Mouse (Mus musculus): ENCODE measurements around the gene Rmi2. TPM values are rescaled to one million over a fixed set of nuclear protein-coding genes. Genes with fewer than 3 reads are reported as not detected.

Gene Rmi2
- polyA plus RNA-seq, 1 experiment from 2014 or later = 0.31 TPM

Other genes starting within 250 kb of the Rmi2 start
- 3.4 and 3.9 TPM in 2 replicates for gene Socs1, start 49.5 kb upstream of the Rmi2 start, polyA plus RNA-seq (2015; fragmentation: Nextera tagmentation; extraction: Ambion mirVana)
- gene Tnp2, start 46.4 kb upstream of the Rmi2 start, polyA plus RNA-seq (2015; fragmentation: Nextera tagmentation; extraction: Ambion mirVana) = not detected in 2 replicates
- gene Prm3, start 44.1 kb upstream of the Rmi2 start, polyA plus RNA-seq (2015; fragmentation: Nextera tagmentation; extraction: Ambion mirVana) = not detected in 2 replicates
- not detected in 2 replicates for gene Prm2, start 38.9 kb upstream of the Rmi2 start, polyA plus RNA-seq (2015; fragmentation: Nextera tagmentation; extraction: Ambion mirVana)
- gene Prm1, start 29.2 kb upstream of the Rmi2 start, polyA plus RNA-seq (2015; fragmentation: Nextera tagmentation; extraction: Ambion mirVana) = 0.41 and 0.42 TPM in 2 replicates
- gene Gm11172, start 22.1 kb upstream of the Rmi2 start, polyA plus RNA-seq (2015; fragmentation: Nextera tagmentation; extraction: Ambion mirVana) = not detected in 2 replicates
- 135 TPM in 2 replicates for gene Snn, start 225.9 kb downstream of the Rmi2 start, polyA plus RNA-seq (2015; fragmentation: Nextera tagmentation; extraction: Ambion mirVana)
- 28.0 and 28.8 TPM in 2 replicates for gene Litaf, start 231.1 kb downstream of the Rmi2 start, polyA plus RNA-seq (2015; fragmentation: Nextera tagmentation; extraction: Ambion mirVana)

Data from midbrain, embryonic 15.5 days (tissue).